9 mouse cellular contexts compared by ENCODE assay signal in the genomic region with DNA sequence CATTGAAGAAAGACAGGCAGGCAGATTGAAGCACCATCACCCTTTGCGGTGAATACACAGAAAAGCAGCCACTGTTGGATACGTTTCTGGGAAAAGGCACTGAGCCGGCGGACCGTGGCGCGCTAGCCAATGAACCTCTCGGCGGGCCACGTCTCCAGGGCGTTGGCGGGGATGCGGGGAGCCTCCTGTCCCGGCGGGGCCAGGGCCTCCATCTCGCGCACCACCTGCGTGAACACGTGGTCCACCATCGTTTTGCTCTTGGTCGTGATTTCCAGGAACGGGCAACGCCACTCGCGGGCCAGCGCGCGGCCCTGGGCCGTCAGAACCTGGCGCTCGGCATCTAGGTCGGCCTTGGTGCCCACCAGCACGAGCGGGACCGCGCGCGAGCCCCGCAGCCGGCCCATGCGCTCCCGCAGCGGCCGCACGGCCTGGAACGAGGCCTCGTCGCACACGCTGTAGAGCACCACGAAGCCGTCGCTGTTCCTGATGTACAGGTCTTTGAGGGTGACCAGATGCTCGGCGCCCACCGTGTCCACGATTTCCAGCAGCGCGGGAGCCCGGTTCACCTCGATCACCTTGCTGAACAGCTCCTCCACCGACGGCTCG. TPM values are rescaled to one million over a fixed set of nuclear protein-coding genes. Genes with fewer than 3 reads are reported as not detected.
DNase-seq lines count a peak whose midpoint lies in the region; ATAC-seq and TF ChIP-seq lines count a peak whose summit lies in the region.
"Had no signal": no experiment of that assay in that cellular context is flagged by ENCODE, and none has a peak within 500 bp of the region (broad histone marks: within the 10 kb centered on the region; RNA-seq: fewer than 3 reads in every experiment).

No protein-coding gene starts in this region.

- peaks cover 13% of the 10 kb centered on the region for H3K4me1 ChIP-seq in lung, embryonic 16.5 days (replicated peaks; ENCODE audit: control insufficient read depth, insufficient read depth, low read length)
- peaks cover 9% of the 10 kb centered on the region for H3K4me1 ChIP-seq in forebrain, embryonic 14.5 days (ENCODE audit: control insufficient read depth, insufficient read depth, low read length)
- H3K4me1 ChIP-seq in limb, embryonic 14.5 days (ENCODE audit: control insufficient read depth, insufficient read depth, low read length) = peaks cover 13% of the 10 kb centered on the region
- peaks cover 5% of the 10 kb centered on the region for H3K4me1 ChIP-seq in small intestine, adult 2 months (ENCODE audit: control insufficient read depth, insufficient read depth, insufficient read length, low read length)

- peaks cover 36% of the 10 kb centered on the region for H3K27me3 ChIP-seq in lung, embryonic 16.5 days (ENCODE audit: control insufficient read depth, insufficient read depth, low read depth, low read length)
- peaks cover 33% of the 10 kb centered on the region for H3K27me3 ChIP-seq in forebrain, embryonic 14.5 days (replicated peaks; ENCODE audit: control insufficient read depth, insufficient read depth, low read length)
- peaks cover 40% of the 10 kb centered on the region for H3K27me3 ChIP-seq in limb, embryonic 14.5 days (ENCODE audit: control insufficient read depth, insufficient read depth, low read length)
- H3K27me3 ChIP-seq in small intestine, adult 2 months (ENCODE audit: control insufficient read depth, insufficient read depth, low read length) = peaks cover 42% of the 10 kb centered on the region

- no peak overlapping the region for H3K27ac ChIP-seq in lung, embryonic 16.5 days (ENCODE audit: low read length)
- no peak overlapping the region for H3K27ac ChIP-seq in forebrain, embryonic 14.5 days (ENCODE audit: low read depth, low read length)
- H3K27ac ChIP-seq in limb, embryonic 14.5 days (replicated peaks; ENCODE audit: low read depth, low read length) = no peak overlapping the region
- H3K27ac ChIP-seq in small intestine, adult 2 months (ENCODE audit: insufficient read depth, low read depth, low read length) = no peak overlapping the region

- H3K36me3 ChIP-seq in lung, embryonic 16.5 days (ENCODE audit: control insufficient read depth, insufficient read depth, low read length) = no peaks in the 10 kb centered on the region
- no peaks in the 10 kb centered on the region for H3K36me3 ChIP-seq in forebrain, embryonic 14.5 days (ENCODE audit: control insufficient read depth, insufficient read depth, low read length)
- no peaks in the 10 kb centered on the region for H3K36me3 ChIP-seq in limb, embryonic 14.5 days (ENCODE audit: control insufficient read depth, insufficient read depth, low read length)
- no peaks in the 10 kb centered on the region for H3K36me3 ChIP-seq in small intestine, adult 2 months (ENCODE audit: control insufficient read depth, insufficient read depth, low read length)

- TF ChIP-seq POLR2A in limb, embryonic 14.5 days (IDR thresholded peaks at IDR 0.05; ENCODE audit: borderline replicate concordance, extremely low read depth, insufficient read depth, insufficient read length) = no peak
- TF ChIP-seq POLR2A in small intestine, adult 2 months (IDR thresholded peaks at IDR 0.05; ENCODE audit: low read depth, low read length) = no peak

- H3K9ac ChIP-seq in lung, embryonic 16.5 days (ENCODE audit: low read length) = peak overlapping the region; percentile 60
- H3K9ac ChIP-seq in forebrain, embryonic 14.5 days (ENCODE audit: low read length) = peak overlapping the region; percentile 35
- H3K9ac ChIP-seq in limb, embryonic 14.5 days (ENCODE audit: low read depth, low read length, severe bottlenecking) = peak overlapping the region; percentile 51

- H3K4me3 ChIP-seq in lung, embryonic 16.5 days (ENCODE audit: low read length) = peak overlapping the region; percentile 57
- peak overlapping the region; percentile 28 for H3K4me3 ChIP-seq in forebrain, embryonic 14.5 days (ENCODE audit: low read depth, low read length)
- H3K4me3 ChIP-seq in limb, embryonic 14.5 days (replicated peaks; ENCODE audit: low read length) = peak overlapping the region; percentile 49
- peak overlapping the region; percentile 53 for H3K4me3 ChIP-seq in small intestine, adult 2 months (ENCODE audit: low read depth, low read length)

- DNase-seq in lung, postnatal 10 days = no peak
- no peak for DNase-seq in forebrain, embryonic 14.5 days (ENCODE audit: low spot score)
- no peak for DNase-seq in limb, embryonic 14.5 days (ENCODE audit: low spot score)
- DNase-seq in thymus, postnatal 4 days = no peak
- no peak for DNase-seq in frontal cortex, postnatal 10 days (ENCODE audit: low spot score in 2 of 2)
- DNase-seq: adrenal gland, adult 8-10 months had no signal

- H3K4me2 ChIP-seq in lung, embryonic 16.5 days (ENCODE audit: low read depth, low read length) = peak overlapping the region; percentile 88
- peak overlapping the region; percentile 57 for H3K4me2 ChIP-seq in forebrain, embryonic 14.5 days (ENCODE audit: low read length)
- H3K4me2 ChIP-seq in limb, embryonic 14.5 days (replicated peaks; ENCODE audit: low read depth, low read length, severe bottlenecking) = peak overlapping the region; percentile 84

- WGBS in lung, embryonic 16.5 days = 1% methylated on average over 57 of the region's 63 CpGs
- under 1% methylated on average over 63 of the region's 63 CpGs for WGBS in forebrain, embryonic 14.5 days
- 1% methylated on average over 42 of the region's 63 CpGs for WGBS in limb, embryonic 14.5 days
- 2% methylated on average over 63 of the region's 63 CpGs for WGBS in small intestine, adult 2 months

- no peaks in the 10 kb centered on the region for H3K9me3 ChIP-seq in lung, embryonic 16.5 days (ENCODE audit: control insufficient read depth, low read length)
- H3K9me3 ChIP-seq in forebrain, embryonic 14.5 days (replicated peaks; ENCODE audit: control insufficient read depth, low read length) = no peaks in the 10 kb centered on the region
- H3K9me3 ChIP-seq in limb, embryonic 14.5 days (ENCODE audit: control insufficient read depth, low read length) = no peaks in the 10 kb centered on the region

- no peak for TF ChIP-seq CTCF in small intestine, adult 2 months (IDR thresholded peaks at IDR 0.05; ENCODE audit: extremely low read depth, insufficient read length, insufficient replicate concordance, low read depth, low read length)

- ATAC-seq in lung, embryonic 16.5 days (ENCODE audit: low read depth) = peak; percentile 28; the same call in 1 of the 2 replicates
- ATAC-seq in forebrain, embryonic 14.5 days = no peak
- ATAC-seq in limb, embryonic 14.5 days (ENCODE audit: low FRiP score, low read depth) = 0 out of 2 replicates have a peak, but pooled peaks have one; percentile 10
- ATAC-seq in cerebellum, adult (ENCODE audit: insufficient number of reproducible peaks, low FRiP score, low TSS enrichment) = no peak

RNA-seq across cellular contexts. Expression of a gene that starts 0.5 kb away (rescaled TPM):
- polyA plus RNA-seq in lung, embryonic 16.5 days (2015; fragmentation: Nextera tagmentation; extraction: Ambion mirVana) = 3.9 and 5.4 TPM in 2 replicates
- 0.84 and 0.99 TPM in 2 replicates for polyA plus RNA-seq in forebrain, embryonic 14.5 days (2014; fragmentation: Nextera tagmentation; extraction: Ambion mirVana)
- polyA plus RNA-seq in limb, embryonic 14.5 days (2012; rRNA removed) = 14.8 and 15.5 TPM in 2 replicates
- polyA plus RNA-seq in limb, embryonic 14.5 days (2014; fragmentation: Nextera tagmentation; extraction: Ambion mirVana) = 14.7 and 14.8 TPM in 2 replicates
- 0.43 and 0.53 TPM in 2 replicates for polyA plus RNA-seq in small intestine, adult 2 months (2012; rRNA removed)

RNA-seq across cellular contexts. Expression of a gene that starts 42.9 kb away (rescaled TPM):
- polyA plus RNA-seq in lung, embryonic 16.5 days (2015; fragmentation: Nextera tagmentation; extraction: Ambion mirVana) = 4.0 and 6.9 TPM in 2 replicates
- polyA plus RNA-seq in forebrain, embryonic 14.5 days (2014; fragmentation: Nextera tagmentation; extraction: Ambion mirVana) = 0.28 and 1.1 TPM in 2 replicates
- polyA plus RNA-seq in limb, embryonic 14.5 days (2012; rRNA removed) = 9.3 and 10.2 TPM in 2 replicates
- polyA plus RNA-seq in limb, embryonic 14.5 days (2014; fragmentation: Nextera tagmentation; extraction: Ambion mirVana) = 10.0 and 11.4 TPM in 2 replicates
- polyA plus RNA-seq in small intestine, adult 2 months (2012; rRNA removed) = 10.2 and 16.4 TPM in 2 replicates

RNA-seq across cellular contexts. Expression of a gene that starts 52.7 kb away (rescaled TPM):
- polyA plus RNA-seq in lung, embryonic 16.5 days (2015; fragmentation: Nextera tagmentation; extraction: Ambion mirVana) = 390 and 418 TPM in 2 replicates
- 452 and 491 TPM in 2 replicates for polyA plus RNA-seq in forebrain, embryonic 14.5 days (2014; fragmentation: Nextera tagmentation; extraction: Ambion mirVana)
- 118 and 129 TPM in 2 replicates for polyA plus RNA-seq in limb, embryonic 14.5 days (2012; rRNA removed)
- polyA plus RNA-seq in limb, embryonic 14.5 days (2014; fragmentation: Nextera tagmentation; extraction: Ambion mirVana) = 472 and 474 TPM in 2 replicates
- 25.8 and 55.8 TPM in 2 replicates for polyA plus RNA-seq in small intestine, adult 2 months (2012; rRNA removed)

Comparison
In these comparisons a context has a peak if more than half of its experiments do, and no peak if none do; other contexts are left out.
1. ATAC-seq: peak in lung, embryonic 16.5 days (single experiment) and limb, embryonic 14.5 days (single experiment); none in forebrain, embryonic 14.5 days (single experiment) and cerebellum, adult (single experiment).
2. Peak in every context shown above with its lines, with median percentiles within 50 percentile points of each other: H3K4me2 ChIP-seq, H3K4me3 ChIP-seq and H3K9ac ChIP-seq.